Mouse (Mus musculus): Measurements from ENCODE around the gene Fkbp2. TPM values are rescaled to one million over a fixed set of nuclear protein-coding genes. Genes with fewer than 3 reads are reported as not detected.

The Fkbp2 gene
- polyA plus RNA-seq, 1 experiment from 2014 or later = 131 TPM

- under 1% methylated on average over 57 of the region's 85 CpGs for WGBS
- Histone ChIP-seq H3K4me3 (peak within 1 kb of the TSS; percentile 98), H3K27ac (peak within 1 kb of the TSS; percentile 98), H3K27me3 (ENCODE audit: insufficient read depth, poor library complexity, severe bottlenecking) (no peaks in the 10 kb centered on the region), H3K4me1 (peaks cover 44% of the 10 kb centered on the region), H3K9me3 (no peaks in the 10 kb centered on the region), H3K36me3 (peaks cover 40% of the 10 kb centered on the region)
- DNase-seq (ENCODE audit: low spot score) = no peak
Measured at GRCm38 (mm10) chr19:6987061-6987903, 7.0 kb upstream of the Fkbp2 start, which contains the start of gene Vegfb. TSS of gene Vegfb (minus strand) at chr19:6987651.

GRCm38 (mm10) chr19:6985951-6986708 lies 5.8 kb upstream of the Fkbp2 start:
- Histone ChIP-seq H3K36me3 (peaks cover 45% of the 10 kb centered on the region), H3K27me3 (ENCODE audit: insufficient read depth, poor library complexity, severe bottlenecking) (no peaks in the 10 kb centered on the region), H3K27ac (peak overlapping the region; percentile 98), H3K9me3 (no peaks in the 10 kb centered on the region), H3K4me1 (peaks cover 40% of the 10 kb centered on the region), H3K4me3 (peak overlapping the region; percentile 98)
- WGBS = 67% methylated on average over 10 of the region's 10 CpGs
- DNase-seq (ENCODE audit: low spot score) = no peak

GRCm38 (mm10) chr19:6985300-6985699 lies 5.0 kb upstream of the Fkbp2 start:
- Histone ChIP-seq H3K4me3 (no peak overlapping the region), H3K36me3 (peaks cover 45% of the 10 kb centered on the region), H3K9me3 (no peaks in the 10 kb centered on the region), H3K27ac (no peak overlapping the region), H3K27me3 (ENCODE audit: insufficient read depth, poor library complexity, severe bottlenecking) (no peaks in the 10 kb centered on the region), H3K4me1 (peaks cover 40% of the 10 kb centered on the region)
- WGBS = 83% methylated on average over 19 of the region's 19 CpGs
- no peak for DNase-seq (ENCODE audit: low spot score)

GRCm38 (mm10) chr19:6983621-6984020 lies 3.3 kb upstream of the Fkbp2 start:
- no peaks in the 10 kb centered on the region for H3K27me3 ChIP-seq (ENCODE audit: insufficient read depth, poor library complexity, severe bottlenecking)
- H3K4me3 ChIP-seq = no peak overlapping the region
- peaks cover 42% of the 10 kb centered on the region for H3K36me3 ChIP-seq
- no peak for DNase-seq (ENCODE audit: low spot score)
- WGBS = 92% methylated on average over 5 of the region's 5 CpGs
- H3K4me1 ChIP-seq = peaks cover 57% of the 10 kb centered on the region
- no peak overlapping the region for H3K27ac ChIP-seq
- no peaks in the 10 kb centered on the region for H3K9me3 ChIP-seq

GRCm38 (mm10) chr19:6981465-6981864 lies 1.2 kb upstream of the Fkbp2 start:
- WGBS = 87% methylated on average over 4 of the region's 4 CpGs
- no peak for DNase-seq (ENCODE audit: low spot score)
- peak overlapping the region; percentile 96 for H3K27ac ChIP-seq
- no peaks in the 10 kb centered on the region for H3K9me3 ChIP-seq
- H3K4me1 ChIP-seq = peaks cover 57% of the 10 kb centered on the region
- peak overlapping the region; percentile 76; the same call in 1 of the 2 replicates for H3K4me3 ChIP-seq
- H3K27me3 ChIP-seq (ENCODE audit: insufficient read depth, poor library complexity, severe bottlenecking) = no peaks in the 10 kb centered on the region
- H3K36me3 ChIP-seq = peaks cover 62% of the 10 kb centered on the region

- Histone ChIP-seq H3K4me3 (peak overlapping the region; percentile 76), H3K27me3 (ENCODE audit: insufficient read depth, poor library complexity, severe bottlenecking) (no peaks in the 10 kb centered on the region), H3K36me3 (peaks cover 52% of the 10 kb centered on the region), H3K27ac (peak overlapping the region; percentile 96), H3K9me3 (no peaks in the 10 kb centered on the region), H3K4me1 (peaks cover 49% of the 10 kb centered on the region)
- DNase-seq (ENCODE audit: low spot score) = peak; percentile 100
- WGBS = under 1% methylated on average over 59 of the region's 59 CpGs
Measured at GRCm38 (mm10) chr19:6979486-6980380, 568 bp downstream of the Fkbp2 start.

- peak; percentile 85 for DNase-seq (ENCODE audit: low spot score)
- Histone ChIP-seq H3K9me3 (no peaks in the 10 kb centered on the region), H3K27ac (peak overlapping the region; percentile 96), H3K27me3 (ENCODE audit: insufficient read depth, poor library complexity, severe bottlenecking) (no peaks in the 10 kb centered on the region), H3K4me1 (peaks cover 52% of the 10 kb centered on the region), H3K4me3 (peak overlapping the region; percentile 76), H3K36me3 (peaks cover 47% of the 10 kb centered on the region)
- 6% methylated on average over 11 of the region's 11 CpGs for WGBS
Measured at GRCm38 (mm10) chr19:6979001-6979479, 1.3 kb downstream of the Fkbp2 start.

- Histone ChIP-seq H3K4me1 (peaks cover 56% of the 10 kb centered on the region), H3K9me3 (no peaks in the 10 kb centered on the region)
Measured at GRCm38 (mm10) chr19:6978639-6978974, 1.7 kb downstream of the Fkbp2 start.

GRCm38 (mm10) chr19:6977759-6978638 lies 2.3 kb downstream of the Fkbp2 start:
- Histone ChIP-seq H3K4me3 (peak overlapping the region; percentile 76), H3K9me3 (no peaks in the 10 kb centered on the region), H3K27ac (peak overlapping the region; percentile 37), H3K4me1 (peaks cover 61% of the 10 kb centered on the region), H3K36me3 (peaks cover 38% of the 10 kb centered on the region), H3K27me3 (ENCODE audit: insufficient read depth, poor library complexity, severe bottlenecking) (no peaks in the 10 kb centered on the region)
- DNase-seq (ENCODE audit: low spot score) = no peak
- 76% methylated on average over 13 of the region's 13 CpGs for WGBS

More at GRCm38 (mm10) chr19:6978639-6978974, 1.7 kb downstream of the Fkbp2 start:
- no peak for DNase-seq (ENCODE audit: low spot score)
- 33% methylated on average over 3 of the region's 3 CpGs for WGBS
- Histone ChIP-seq H3K4me3 (peak overlapping the region; percentile 76), H3K27ac (peak overlapping the region; percentile 96), H3K36me3 (peaks cover 42% of the 10 kb centered on the region), H3K27me3 (ENCODE audit: insufficient read depth, poor library complexity, severe bottlenecking) (no peaks in the 10 kb centered on the region)

- under 1% methylated on average over 16 of the region's 16 CpGs for WGBS
- peak; percentile 85 for DNase-seq (ENCODE audit: low spot score)
- peaks cover 73% of the 10 kb centered on the region for H3K4me1 ChIP-seq
- no peaks in the 10 kb centered on the region for H3K27me3 ChIP-seq (ENCODE audit: insufficient read depth, poor library complexity, severe bottlenecking)
- H3K9me3 ChIP-seq = no peaks in the 10 kb centered on the region
- H3K27ac ChIP-seq = peak within 1 kb of the TSS; percentile 94
- peaks cover 25% of the 10 kb centered on the region for H3K36me3 ChIP-seq
- H3K4me3 ChIP-seq = peak within 1 kb of the TSS; percentile 88
Measured at GRCm38 (mm10) chr19:6975537-6976521, 4.5 kb downstream of the Fkbp2 start, which contains the start of gene Plcb3. TSS of gene Plcb3 (minus strand) at chr19:6976470.
